Mouse (Mus musculus): Measurements from ENCODE around the gene Vti1a. TPM values are rescaled to one million over a fixed set of nuclear protein-coding genes. Genes with fewer than 3 reads are reported as not detected.
A peak's percentile ranks its signal among the peaks of the same experiment; 100 is the strongest.

The Vti1a gene
- polyA plus RNA-seq, 1 experiment = 39.5 TPM

GRCm38 (mm10) chr19:55331776-55332175 lies 15.7 kb downstream of the Vti1a start:
- no peak overlapping the region for H3K4me3 ChIP-seq (ENCODE audit: insufficient read depth, low read length)
- TF ChIP-seq POLR2A (IDR thresholded peaks at IDR 0.05; ENCODE audit: extremely low read depth, insufficient read depth, low read length) (no peak), CTCF (IDR thresholded peaks at IDR 0.05; ENCODE audit: extremely low read depth, insufficient read depth, low read length) (no peak)
- H3K27ac ChIP-seq (ENCODE audit: insufficient read depth, low read length) = no peak overlapping the region
- H3K4me1 ChIP-seq (ENCODE audit: control insufficient read depth, insufficient read depth, low read length) = peaks cover 2% of the 10 kb centered on the region; the same call in 1 of the 2 replicates

- H3K27ac ChIP-seq (ENCODE audit: insufficient read depth, low read length) = no peak overlapping the region
- TF ChIP-seq POLR2A (IDR thresholded peaks at IDR 0.05; ENCODE audit: extremely low read depth, insufficient read depth, low read length) (no peak), CTCF (IDR thresholded peaks at IDR 0.05; ENCODE audit: extremely low read depth, insufficient read depth, low read length) (peak; percentile 90)
Measured at GRCm38 (mm10) chr19:55332641-55333268, 16.7 kb downstream of the Vti1a start.

GRCm38 (mm10) chr19:55335881-55336280 lies 19.8 kb downstream of the Vti1a start:
- no peaks in the 10 kb centered on the region; the same call in 1 of the 2 replicates for H3K4me1 ChIP-seq (ENCODE audit: control insufficient read depth, insufficient read depth, low read length)
- TF ChIP-seq POLR2A (IDR thresholded peaks at IDR 0.05; ENCODE audit: extremely low read depth, insufficient read depth, low read length) (no peak), CTCF (IDR thresholded peaks at IDR 0.05; ENCODE audit: extremely low read depth, insufficient read depth, low read length) (no peak)
- H3K4me3 ChIP-seq (ENCODE audit: insufficient read depth, low read length) = no peak overlapping the region
- H3K27ac ChIP-seq (ENCODE audit: insufficient read depth, low read length) = no peak overlapping the region

More at GRCm38 (mm10) chr19:55332641-55333268, 16.7 kb downstream of the Vti1a start:
- no peaks in the 10 kb centered on the region; the same call in 1 of the 2 replicates for H3K4me1 ChIP-seq (ENCODE audit: control insufficient read depth, insufficient read depth, low read length)
- no peak overlapping the region for H3K4me3 ChIP-seq (ENCODE audit: insufficient read depth, low read length)

- no peaks in the 10 kb centered on the region; the same call in 1 of the 2 replicates for H3K4me1 ChIP-seq (ENCODE audit: control insufficient read depth, insufficient read depth, low read length)
- no peak for TF ChIP-seq CTCF (IDR thresholded peaks at IDR 0.05; ENCODE audit: extremely low read depth, insufficient read depth, low read length)
- TF ChIP-seq POLR2A (IDR thresholded peaks at IDR 0.05; ENCODE audit: extremely low read depth, insufficient read depth, low read length) = no peak
- H3K4me3 ChIP-seq (ENCODE audit: insufficient read depth, low read length) = no peak overlapping the region
- H3K27ac ChIP-seq (ENCODE audit: insufficient read depth, low read length) = no peak overlapping the region
Measured at GRCm38 (mm10) chr19:55336441-55336840, 20.3 kb downstream of the Vti1a start.

- TF ChIP-seq POLR2A (IDR thresholded peaks at IDR 0.05; ENCODE audit: extremely low read depth, insufficient read depth, low read length) (no peak), CTCF (IDR thresholded peaks at IDR 0.05; ENCODE audit: extremely low read depth, insufficient read depth, low read length) (no peak)
- H3K4me3 ChIP-seq (ENCODE audit: insufficient read depth, low read length) = no peak overlapping the region
- H3K4me1 ChIP-seq (ENCODE audit: control insufficient read depth, insufficient read depth, low read length) = no peaks in the 10 kb centered on the region; the same call in 1 of the 2 replicates
- H3K27ac ChIP-seq (ENCODE audit: insufficient read depth, low read length) = no peak overlapping the region
Measured at GRCm38 (mm10) chr19:55337066-55337465, 21.0 kb downstream of the Vti1a start.

DNA sequence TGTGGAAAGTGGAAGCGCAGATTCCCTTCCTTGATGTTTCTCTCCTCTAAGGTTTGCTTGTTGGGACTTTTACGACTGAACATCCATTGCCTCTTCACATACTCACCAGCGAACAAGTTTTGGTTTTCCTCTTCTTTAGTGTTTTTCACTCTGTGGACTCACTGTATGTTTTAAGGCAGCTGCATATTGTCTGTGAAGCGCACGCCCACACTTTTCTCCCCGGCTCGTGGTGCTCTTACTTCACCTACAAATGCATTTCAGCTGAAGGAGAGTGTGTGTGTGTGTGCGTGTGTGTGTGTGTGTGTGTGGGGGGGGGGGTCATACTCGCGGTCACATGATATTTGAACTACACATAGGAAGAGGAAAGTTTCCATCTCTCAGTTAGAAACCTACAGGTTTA lies 21.6 kb downstream of the Vti1a start:
- no peak for TF ChIP-seq CTCF (IDR thresholded peaks at IDR 0.05; ENCODE audit: extremely low read depth, insufficient read depth, low read length)
- TF ChIP-seq POLR2A (IDR thresholded peaks at IDR 0.05; ENCODE audit: extremely low read depth, insufficient read depth, low read length) = no peak
- no peaks in the 10 kb centered on the region; the same call in 1 of the 2 replicates for H3K4me1 ChIP-seq (ENCODE audit: control insufficient read depth, insufficient read depth, low read length)
- H3K4me3 ChIP-seq (ENCODE audit: insufficient read depth, low read length) = no peak overlapping the region
- H3K27ac ChIP-seq (ENCODE audit: insufficient read depth, low read length) = no peak overlapping the region

DNA sequence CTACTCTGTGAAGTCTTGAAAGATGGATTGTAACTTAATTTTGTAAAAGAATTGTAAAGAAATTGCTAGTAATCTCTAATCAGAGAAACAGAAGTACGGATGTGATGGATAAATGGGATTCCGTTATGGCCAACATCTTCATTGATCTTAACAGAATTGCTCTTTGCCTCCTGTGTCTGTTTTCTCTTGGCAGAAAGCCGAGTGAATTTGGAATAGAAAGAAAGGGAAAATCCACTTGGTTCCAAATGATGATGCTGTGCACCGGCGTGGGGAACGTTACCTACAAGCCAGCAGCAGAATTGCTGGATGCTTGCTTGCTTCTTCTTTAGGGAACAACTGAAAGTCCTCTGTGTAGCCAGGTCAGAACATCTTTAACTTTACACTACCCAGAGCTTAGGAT lies 24.4 kb downstream of the Vti1a start:
- TF ChIP-seq CTCF (IDR thresholded peaks at IDR 0.05; ENCODE audit: extremely low read depth, insufficient read depth, low read length) = no peak
- H3K4me3 ChIP-seq (ENCODE audit: insufficient read depth, low read length) = no peak overlapping the region
- no peaks in the 10 kb centered on the region; the same call in 1 of the 2 replicates for H3K4me1 ChIP-seq (ENCODE audit: control insufficient read depth, insufficient read depth, low read length)
- no peak overlapping the region for H3K27ac ChIP-seq (ENCODE audit: insufficient read depth, low read length)

DNA sequence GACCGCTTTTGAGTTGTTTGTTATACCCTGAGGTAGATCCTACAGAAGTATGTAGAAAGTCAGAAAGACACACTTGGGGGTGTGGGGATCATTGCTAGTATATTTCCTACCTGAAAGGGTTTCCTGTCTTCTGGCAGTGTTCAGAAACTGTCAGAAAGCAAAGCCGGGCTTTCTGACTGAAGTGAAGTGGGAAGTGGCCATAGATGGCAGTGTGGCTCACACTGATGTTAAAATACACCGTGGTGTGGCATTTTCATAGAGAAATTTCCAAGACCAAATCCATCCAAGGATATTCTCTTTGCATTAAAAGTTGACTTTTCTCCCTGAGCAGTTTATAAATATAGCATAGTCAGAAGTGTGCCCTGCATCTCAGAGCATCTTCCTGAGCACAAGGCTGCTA lies 25.3 kb downstream of the Vti1a start:
- TF ChIP-seq POLR2A (IDR thresholded peaks at IDR 0.05; ENCODE audit: extremely low read depth, insufficient read depth, low read length) (no peak), CTCF (IDR thresholded peaks at IDR 0.05; ENCODE audit: extremely low read depth, insufficient read depth, low read length) (0 out of 2 replicates have a peak, but pooled peaks have one; percentile 7)
- no peak overlapping the region for H3K27ac ChIP-seq (ENCODE audit: insufficient read depth, low read length)
- no peak overlapping the region for H3K4me3 ChIP-seq (ENCODE audit: insufficient read depth, low read length)
- no peaks in the 10 kb centered on the region; the same call in 1 of the 2 replicates for H3K4me1 ChIP-seq (ENCODE audit: control insufficient read depth, insufficient read depth, low read length)

GRCm38 (mm10) chr19:55342423-55342822 lies 26.3 kb downstream of the Vti1a start:
- Histone ChIP-seq H3K4me1 (ENCODE audit: control insufficient read depth, insufficient read depth, low read length) (no peaks in the 10 kb centered on the region), H3K4me3 (ENCODE audit: insufficient read depth, low read length) (no peak overlapping the region), H3K27ac (ENCODE audit: insufficient read depth, low read length) (no peak overlapping the region)
- no peak for TF ChIP-seq CTCF (IDR thresholded peaks at IDR 0.05; ENCODE audit: extremely low read depth, insufficient read depth, low read length)
- no peak for TF ChIP-seq POLR2A (IDR thresholded peaks at IDR 0.05; ENCODE audit: extremely low read depth, insufficient read depth, low read length)

GRCm38 (mm10) chr19:55343274-55343673 lies 27.2 kb downstream of the Vti1a start:
- H3K27ac ChIP-seq (ENCODE audit: insufficient read depth, low read length) = no peak overlapping the region
- no peak for TF ChIP-seq CTCF (IDR thresholded peaks at IDR 0.05; ENCODE audit: extremely low read depth, insufficient read depth, low read length)
- TF ChIP-seq POLR2A (IDR thresholded peaks at IDR 0.05; ENCODE audit: extremely low read depth, insufficient read depth, low read length) = no peak
- no peaks in the 10 kb centered on the region for H3K4me1 ChIP-seq (ENCODE audit: control insufficient read depth, insufficient read depth, low read length)
- no peak overlapping the region for H3K4me3 ChIP-seq (ENCODE audit: insufficient read depth, low read length)

Data from cortical plate, adult 2 months (tissue).